Mouse (Mus musculus) spleen, postnatal 4 days (tissue): ENCODE data around the gene Pam.

ENCODE experiments used
- DNase-seq, 2 experiments: peaks; one replicate each; pipeline ENCODE4 v3.0.0; 2022; ENCODE audit warnings: low spot score in 2 of 2

The Pam gene

DNA sequence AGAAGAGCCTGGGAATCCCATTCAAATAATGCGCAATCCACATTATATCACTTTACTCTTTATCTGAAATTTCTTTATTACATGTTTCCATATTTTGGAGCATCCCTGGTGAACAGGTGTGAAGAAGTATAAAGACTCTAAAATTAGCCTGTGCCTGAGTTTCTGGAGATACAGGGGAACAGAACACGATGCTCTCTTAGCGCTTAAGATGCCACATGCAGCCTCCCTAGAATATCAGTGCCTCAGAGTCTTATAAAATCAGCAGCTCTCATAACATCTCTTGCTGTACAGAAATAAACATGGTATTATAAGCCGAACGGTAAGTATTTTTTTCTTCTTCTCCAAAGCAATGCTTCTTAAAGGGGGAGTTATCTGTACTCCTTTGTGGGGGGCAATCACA lies 267.4 kb downstream of the Pam start:
- DNase-seq = no peak

- DNase-seq = no peak
Measured at GRCm38 (mm10) chr1:97827566-97827965, 267.9 kb downstream of the Pam start.

GRCm38 (mm10) chr1:97822904-97823303 lies 272.5 kb downstream of the Pam start:
- DNase-seq = no peak

GRCm38 (mm10) chr1:97822203-97822602 lies 273.2 kb downstream of the Pam start:
- no peak for DNase-seq

DNA sequence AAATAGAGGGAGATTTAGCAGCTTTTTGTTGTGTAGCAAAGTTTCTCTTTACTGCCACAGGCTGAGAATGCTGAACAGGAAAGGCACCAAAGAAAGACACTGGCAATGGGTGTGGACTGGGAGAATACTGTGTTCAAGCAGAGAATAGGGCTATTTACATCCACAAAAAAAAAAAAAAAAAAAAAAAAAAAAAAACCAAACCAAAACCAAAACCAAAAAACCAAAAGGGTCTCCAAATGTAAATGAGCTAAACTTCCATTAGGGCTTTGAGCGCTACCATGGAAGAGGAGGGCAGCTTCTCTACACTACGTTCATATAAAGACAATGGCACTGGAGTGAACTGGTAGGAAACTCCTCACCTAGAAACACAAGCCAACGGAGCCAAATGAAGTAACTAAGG lies 274.2 kb downstream of the Pam start:
- DNase-seq = no peak

DNA sequence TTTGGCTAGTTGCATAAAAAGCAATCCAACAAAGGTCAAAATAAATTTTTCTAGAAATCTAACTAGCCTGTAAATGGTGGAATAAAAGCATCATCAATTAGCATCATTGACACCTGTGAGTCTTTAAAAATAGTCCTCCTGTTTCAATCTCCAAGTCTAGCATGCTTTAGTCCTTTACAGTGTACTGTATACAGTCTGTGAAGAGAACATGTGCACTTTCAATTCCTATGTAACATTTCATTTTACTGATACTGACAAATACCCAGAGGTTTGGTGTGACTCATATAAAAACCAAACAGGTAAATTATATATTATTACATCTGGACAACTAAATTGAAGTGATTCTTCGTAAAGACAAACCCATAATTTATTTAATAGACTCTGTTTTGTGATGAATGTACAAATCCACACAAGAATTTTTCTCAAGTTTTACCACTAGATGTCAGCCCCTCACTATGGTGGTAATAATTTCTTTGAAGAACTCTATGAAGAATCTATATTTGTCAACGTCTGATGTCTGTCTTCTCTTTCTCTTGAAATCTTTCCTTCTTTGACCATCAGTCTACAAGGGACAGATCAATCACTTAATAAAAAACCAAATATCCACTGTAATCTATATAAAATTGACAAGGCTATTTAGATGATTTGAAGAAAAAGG lies 286.1 kb downstream of the Pam start:
- no peak for DNase-seq

GRCm38 (mm10) chr1:97804520-97804919 lies 290.9 kb downstream of the Pam start:
- DNase-seq = no peak

DNA sequence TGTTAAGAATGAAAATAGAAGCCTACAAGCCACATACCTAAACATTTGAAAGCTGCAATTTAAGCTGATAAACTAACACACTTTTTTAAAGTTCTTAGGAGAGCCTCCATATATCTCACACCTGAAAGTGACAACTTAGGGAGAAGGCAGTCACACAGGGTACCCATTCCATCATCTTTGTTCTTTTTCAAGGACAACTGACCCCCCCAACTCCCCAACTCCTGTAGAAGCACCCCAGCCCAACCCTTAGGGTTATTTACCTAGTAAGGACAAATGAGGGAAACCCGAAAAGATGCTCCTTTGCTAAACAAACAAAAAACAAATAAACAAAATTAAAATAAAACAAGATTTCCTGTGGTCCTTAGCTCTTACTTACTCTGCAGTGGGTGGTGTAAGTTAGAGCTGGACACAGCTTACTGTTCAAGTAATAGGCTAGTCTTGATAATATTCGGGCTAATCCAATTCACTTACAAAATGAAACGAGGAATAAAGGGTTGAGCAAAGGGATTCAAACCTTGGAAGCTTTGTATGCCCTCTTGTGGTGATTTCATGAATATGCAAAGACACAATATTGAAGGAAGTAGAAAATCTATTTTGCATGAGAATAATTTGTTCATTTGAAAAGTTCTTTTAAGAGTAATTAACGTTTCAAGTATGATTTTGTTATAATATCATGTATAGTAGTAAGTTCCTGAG lies 293.1 kb downstream of the Pam start:
- no peak for DNase-seq

DNA sequence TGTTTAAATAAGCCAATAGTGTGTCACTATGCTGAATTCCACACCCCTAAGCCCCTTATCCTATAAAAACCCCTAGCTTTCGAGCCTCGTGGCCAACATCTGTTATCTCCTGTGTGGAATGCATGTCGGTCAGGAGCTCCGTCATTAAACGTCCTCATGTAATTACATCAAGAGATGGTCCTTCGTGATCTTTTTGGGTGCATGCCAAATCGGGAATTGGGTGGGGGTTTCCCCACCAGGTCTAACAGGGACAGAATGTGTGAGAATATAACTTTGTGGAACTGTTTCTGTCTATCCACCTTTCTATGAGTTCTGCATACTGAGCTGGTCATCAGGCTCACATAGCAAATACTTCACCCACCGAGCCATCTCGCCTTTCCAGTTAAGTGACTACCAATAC lies 299.5 kb downstream of the Pam start:
- DNase-seq = no peak

DNA sequence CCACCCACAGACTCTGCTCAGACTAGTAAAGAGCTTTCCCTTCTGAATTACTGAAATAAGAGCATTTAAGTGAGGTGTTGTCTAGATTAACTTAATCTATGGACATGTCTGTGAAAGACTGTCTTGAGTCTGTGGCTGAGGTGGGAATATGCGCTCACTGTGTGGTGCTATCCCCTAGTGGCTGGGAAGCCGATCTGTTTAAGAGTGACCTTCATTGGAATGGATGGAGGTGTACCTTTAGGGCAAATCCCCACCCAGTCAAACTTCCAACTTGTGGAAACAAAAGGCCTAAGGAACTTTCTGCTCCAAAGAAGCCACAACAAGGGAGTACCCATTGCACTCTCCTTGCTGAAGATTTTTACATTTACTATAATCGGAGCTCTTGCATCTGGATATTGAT lies 301.3 kb downstream of the Pam start:
- DNase-seq = no peak

DNA sequence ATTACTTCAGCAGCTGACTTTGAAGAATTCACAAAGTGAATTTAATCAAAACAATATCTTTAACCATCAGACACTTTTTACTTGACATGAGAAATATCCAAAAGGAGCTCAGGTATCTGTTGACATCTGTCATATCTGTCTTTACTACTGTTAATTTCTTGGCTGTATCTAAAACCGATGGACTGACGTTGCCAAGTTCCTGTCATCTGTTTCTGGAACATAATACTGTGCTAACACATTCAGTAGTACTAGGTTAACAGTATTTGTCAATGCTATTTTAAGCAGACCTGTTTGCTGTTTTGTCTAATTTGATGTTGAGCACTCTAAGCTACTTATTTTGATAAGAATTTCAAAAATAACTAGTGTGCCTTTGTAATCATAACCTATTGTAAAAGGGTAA lies 307.0 kb downstream of the Pam start:
- DNase-seq = no peak

DNA sequence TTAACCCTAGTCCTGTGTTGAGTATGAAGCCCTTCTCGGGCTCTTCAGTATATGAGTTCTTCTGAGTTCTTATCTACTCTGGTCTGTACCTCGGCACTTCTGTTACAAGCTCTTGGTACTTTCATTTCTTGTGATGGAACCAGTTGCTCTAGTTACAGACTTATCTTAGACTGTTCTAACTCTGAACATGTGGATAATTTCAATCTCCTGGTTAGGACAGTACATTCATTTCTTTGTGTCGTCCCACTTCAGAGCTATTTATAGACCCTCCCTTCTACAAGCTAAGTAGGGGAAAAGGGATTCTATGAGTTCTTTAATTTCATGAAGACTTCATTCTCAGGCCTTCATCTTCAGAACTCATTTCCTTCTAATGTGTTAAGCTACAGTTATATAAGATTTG lies 307.8 kb downstream of the Pam start:
- DNase-seq = no peak

DNA sequence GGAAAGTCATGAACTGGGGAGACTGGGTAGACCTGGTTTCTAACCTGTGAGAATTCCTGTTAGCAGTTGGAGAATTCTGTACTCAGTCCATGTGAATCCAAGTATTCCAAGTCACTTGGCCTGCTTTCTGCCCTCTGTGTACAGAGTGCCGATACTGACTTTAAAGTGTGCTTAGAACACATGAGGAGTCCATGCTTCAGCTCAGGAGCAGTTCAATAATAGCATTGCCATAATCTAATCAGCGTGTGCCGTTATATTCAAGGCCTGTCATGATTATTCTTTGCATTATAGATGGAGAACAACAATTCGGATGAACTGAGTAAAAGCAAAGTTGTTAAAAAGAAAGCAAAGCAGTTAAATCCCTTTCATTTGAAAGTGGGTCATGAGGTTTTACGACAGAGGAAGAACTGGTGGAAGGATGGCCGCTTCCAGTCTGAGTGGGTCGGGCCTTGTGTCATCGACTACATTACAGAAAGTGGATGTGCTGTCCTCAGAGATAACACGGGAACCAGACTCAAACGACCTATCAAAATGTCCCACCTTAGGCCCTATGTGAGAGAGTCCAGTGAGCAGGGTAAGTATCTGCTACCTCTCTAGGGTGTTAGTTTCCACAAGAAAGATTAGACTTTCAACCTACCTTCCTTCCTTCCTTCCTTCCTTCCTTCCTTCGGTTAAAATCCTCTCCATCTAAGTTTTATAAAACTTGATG lies 309.6 kb downstream of the Pam start:
- no peak for DNase-seq

DNA sequence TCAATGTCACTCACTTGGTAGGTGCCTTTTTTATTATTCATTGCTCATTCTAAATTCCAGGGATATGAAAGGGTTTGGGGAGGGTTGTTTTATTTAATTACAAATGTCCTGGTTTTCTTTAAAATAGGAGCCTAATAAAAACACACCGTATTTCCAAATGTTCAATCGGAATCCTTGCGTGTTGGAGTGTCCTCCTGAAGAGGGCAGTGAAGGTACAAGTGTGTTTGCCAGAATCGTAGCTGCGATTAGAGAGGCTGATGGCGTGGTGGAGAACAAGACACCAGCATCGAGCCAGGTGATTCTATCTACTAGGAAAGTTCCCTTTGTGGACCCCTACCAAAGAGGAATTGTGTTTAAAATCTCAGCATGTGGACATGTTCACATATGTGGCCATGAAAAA lies 310.5 kb downstream of the Pam start:
- DNase-seq = no peak

DNA sequence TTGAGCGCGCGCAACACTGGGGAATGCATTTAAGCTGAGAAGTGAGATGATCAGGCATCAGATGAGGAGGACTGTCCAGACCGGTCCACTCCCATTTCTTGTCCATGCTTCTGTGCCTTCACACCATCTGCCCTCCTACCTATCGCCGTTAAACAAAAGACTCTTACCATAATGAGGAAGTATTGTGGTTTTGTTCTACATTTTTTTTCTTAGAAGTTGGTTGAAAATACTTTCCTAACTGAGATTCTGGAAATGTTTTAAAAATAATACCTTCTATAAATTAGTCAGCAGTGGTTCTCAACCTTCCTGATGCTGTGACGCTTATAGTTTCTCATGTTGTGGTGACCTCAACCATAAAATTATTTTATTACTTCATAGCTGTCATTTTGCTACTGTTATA lies 313.8 kb downstream of the Pam start:
- DNase-seq = no peak

- no peak for DNase-seq
Measured at GRCm38 (mm10) chr1:97773973-97774372, 321.5 kb downstream of the Pam start.

GRCm38 (mm10) chr1:97773362-97773761 lies 322.1 kb downstream of the Pam start:
- DNase-seq = no peak

DNA sequence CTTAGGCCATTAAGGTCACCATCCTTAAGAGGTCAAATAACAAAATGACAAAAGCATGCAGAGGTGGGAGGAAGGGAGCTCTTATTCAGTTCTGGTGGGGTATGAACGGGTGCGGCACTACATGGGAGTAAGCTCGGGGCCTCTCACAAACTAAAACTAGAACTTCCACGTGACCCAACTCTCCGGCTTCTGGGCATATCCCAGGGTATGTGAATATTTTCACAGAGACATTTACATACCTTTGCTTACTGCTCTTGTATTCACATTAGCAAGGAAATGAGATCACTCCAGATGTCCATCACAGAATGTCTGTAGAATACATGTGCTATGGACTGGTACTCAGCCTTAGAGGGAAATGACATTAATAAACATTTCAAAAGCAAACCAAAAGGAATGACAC lies 323.7 kb downstream of the Pam start:
- DNase-seq = no peak

GRCm38 (mm10) chr1:97771118-97771517 lies 324.3 kb downstream of the Pam start:
- DNase-seq = no peak

GRCm38 (mm10) chr1:97769904-97770753 lies 325.3 kb downstream of the Pam start, which contains the start of the genes Gin1 and Ppip5k2:
Gene Gin1, plus strand, starts transcription at chr1:97770172.
Gene Ppip5k2, minus strand, starts transcription at chr1:97770411.
- peak; percentile 94 to 96 for DNase-seq

DNA sequence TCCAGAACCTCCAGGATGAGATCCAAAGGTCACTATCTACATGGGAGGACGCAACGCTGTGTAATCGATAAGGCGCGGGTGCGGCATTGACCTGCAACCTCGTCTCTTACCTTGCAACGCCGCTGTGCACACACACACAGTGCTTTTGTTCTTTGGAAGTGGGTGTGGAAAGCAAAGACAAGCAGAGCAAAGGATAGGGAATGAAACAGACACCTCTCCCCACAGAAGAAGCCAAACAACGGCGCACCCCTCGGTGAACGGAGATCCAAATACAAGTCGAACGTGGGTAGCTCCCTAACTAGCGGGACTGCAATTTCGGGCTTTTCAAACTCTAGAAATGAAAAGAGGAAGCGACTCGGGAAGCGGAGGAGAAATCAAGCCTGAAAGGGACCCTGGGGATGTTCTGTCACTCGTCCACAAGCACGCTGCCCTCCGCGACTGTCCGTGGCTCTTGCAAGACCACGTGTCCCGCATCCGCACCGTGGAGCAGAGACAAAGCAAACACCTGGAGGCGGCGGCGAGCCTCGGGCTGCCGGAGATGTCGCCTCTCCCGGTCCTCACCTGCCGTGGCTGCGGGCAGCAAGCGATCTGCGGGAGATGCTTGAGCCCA lies 326.0 kb downstream of the Pam start:
- peak; percentile 19 to 68 for DNase-seq

- no peak for DNase-seq
Measured at GRCm38 (mm10) chr1:97768906-97769293, 326.5 kb downstream of the Pam start.
